Mouse (Mus musculus): ENCODE measurements around the gene Fam53a. TPM values are rescaled to one million over a fixed set of nuclear protein-coding genes. Genes with fewer than 3 reads are reported as not detected.
A peak's percentile ranks its signal among the peaks of the same experiment; 100 is the strongest.

Fam53a gene
- polyA plus RNA-seq, 1 experiment = 31.4 TPM

- Histone ChIP-seq H3ac (ENCODE audit: control insufficient read depth, insufficient read length, low read depth) (no peak overlapping the region), H3K79me3 (ENCODE audit: low read depth) (no peaks in the 10 kb centered on the region), H3K4me3 (ENCODE audit: insufficient read depth, poor library complexity, severe bottlenecking) (no peak overlapping the region), H3K36me3 (ENCODE audit: control insufficient read depth, insufficient read depth) (peaks cover 94% of the 10 kb centered on the region), H3K27me3 (ENCODE audit: control insufficient read depth, insufficient read depth, insufficient read length) (no peaks in the 10 kb centered on the region), H3K79me2 (ENCODE audit: control insufficient read depth, insufficient read depth) (peaks cover 8% of the 10 kb centered on the region)
- TF ChIP-seq CEBPB (IDR thresholded peaks at IDR 0.05; ENCODE audit: low read depth) (no peak), FOSL1 (IDR thresholded peaks at IDR 0.05; ENCODE audit: insufficient read depth, low read length, poor library complexity, severe bottlenecking) (no peak), USF1 (IDR thresholded peaks at IDR 0.05; ENCODE audit: low read depth) (no peak), MYOG (IDR thresholded peaks at IDR 0.05; ENCODE audit: control insufficient read depth, extremely low read depth, insufficient read length) (no peak), MAX (IDR thresholded peaks at IDR 0.05) (no peak), MYOD1 (IDR thresholded peaks at IDR 0.05; ENCODE audit: control insufficient read depth, insufficient read length, low read depth) (no peak), CTCF (IDR thresholded peaks at IDR 0.05; ENCODE audit: control insufficient read depth, insufficient read depth, insufficient read length) (no peak)
Observed at GRCm38 (mm10) chr5:33668223-33668622, 38.8 kb upstream of the Fam53a start.

GRCm38 (mm10) chr5:33658664-33659050 lies 29.2 kb upstream of the Fam53a start:
- peaks cover 54% of the 10 kb centered on the region for H3K36me3 ChIP-seq (ENCODE audit: control insufficient read depth, insufficient read depth)
- no peak for TF ChIP-seq USF1 (IDR thresholded peaks at IDR 0.05; ENCODE audit: low read depth)
- TF ChIP-seq MAX (IDR thresholded peaks at IDR 0.05) = no peak
- TF ChIP-seq MYOG (IDR thresholded peaks at IDR 0.05; ENCODE audit: control insufficient read depth, extremely low read depth, insufficient read length) = no peak
- TF ChIP-seq CEBPB (IDR thresholded peaks at IDR 0.05; ENCODE audit: low read depth) = no peak
- no peak for TF ChIP-seq MYOD1 (IDR thresholded peaks at IDR 0.05; ENCODE audit: control insufficient read depth, insufficient read length, low read depth)
- no peak for TF ChIP-seq CTCF (IDR thresholded peaks at IDR 0.05; ENCODE audit: control insufficient read depth, insufficient read depth, insufficient read length)
- TF ChIP-seq FOSL1 (IDR thresholded peaks at IDR 0.05; ENCODE audit: insufficient read depth, low read length, poor library complexity, severe bottlenecking) = no peak
- H3K4me3 ChIP-seq (ENCODE audit: insufficient read depth, poor library complexity, severe bottlenecking) = peak overlapping the region; percentile 97
- H3K79me3 ChIP-seq (ENCODE audit: low read depth) = peaks cover 45% of the 10 kb centered on the region
- no peaks in the 10 kb centered on the region for H3K27me3 ChIP-seq (ENCODE audit: control insufficient read depth, insufficient read depth, insufficient read length)
- H3ac ChIP-seq (ENCODE audit: control insufficient read depth, insufficient read length, low read depth) = peak overlapping the region; percentile 80
- peaks cover 85% of the 10 kb centered on the region for H3K79me2 ChIP-seq (ENCODE audit: control insufficient read depth, insufficient read depth)

GRCm38 (mm10) chr5:33657787-33658663 lies 28.6 kb upstream of the Fam53a start, which contains the start of the genes Tacc3 and Tmem129:
Gene Tacc3 (plus strand): TSS chr5:33658128.
Gene Tmem129 (minus strand): TSS chr5:33658416.
- Histone ChIP-seq H3K36me3 (ENCODE audit: control insufficient read depth, insufficient read depth) (peaks cover 53% of the 10 kb centered on the region), H3K4me3 (ENCODE audit: insufficient read depth, poor library complexity, severe bottlenecking) (peak within 1 kb of the TSS; percentile 97), H3K27me3 (ENCODE audit: control insufficient read depth, insufficient read depth, insufficient read length) (no peaks in the 10 kb centered on the region), H3K79me2 (ENCODE audit: control insufficient read depth, insufficient read depth) (peaks cover 81% of the 10 kb centered on the region), H3K79me3 (ENCODE audit: low read depth) (peaks cover 45% of the 10 kb centered on the region), H3ac (ENCODE audit: control insufficient read depth, insufficient read length, low read depth) (peak within 1 kb of the TSS; percentile 80)
- TF ChIP-seq MYOD1 (IDR thresholded peaks at IDR 0.05; ENCODE audit: control insufficient read depth, insufficient read length, low read depth) (no peak), CEBPB (IDR thresholded peaks at IDR 0.05; ENCODE audit: low read depth) (no peak), USF1 (IDR thresholded peaks at IDR 0.05; ENCODE audit: low read depth) (no peak), CTCF (IDR thresholded peaks at IDR 0.05; ENCODE audit: control insufficient read depth, insufficient read depth, insufficient read length) (no peak), FOSL1 (IDR thresholded peaks at IDR 0.05; ENCODE audit: insufficient read depth, low read length, poor library complexity, severe bottlenecking) (no peak), MYOG (IDR thresholded peaks at IDR 0.05; ENCODE audit: control insufficient read depth, extremely low read depth, insufficient read length) (no peak), MAX (IDR thresholded peaks at IDR 0.05) (peak; percentile 30)

- TF ChIP-seq MAX (IDR thresholded peaks at IDR 0.05) (no peak), MYOG (IDR thresholded peaks at IDR 0.05; ENCODE audit: control insufficient read depth, extremely low read depth, insufficient read length) (no peak), FOSL1 (IDR thresholded peaks at IDR 0.05; ENCODE audit: insufficient read depth, low read length, poor library complexity, severe bottlenecking) (no peak), MYOD1 (IDR thresholded peaks at IDR 0.05; ENCODE audit: control insufficient read depth, insufficient read length, low read depth) (no peak)
- peaks cover 47% of the 10 kb centered on the region for H3K36me3 ChIP-seq (ENCODE audit: control insufficient read depth, insufficient read depth)
- H3ac ChIP-seq (ENCODE audit: control insufficient read depth, insufficient read length, low read depth) = peak overlapping the region; percentile 72
Observed at GRCm38 (mm10) chr5:33657251-33657786, 27.9 kb upstream of the Fam53a start.

GRCm38 (mm10) chr5:33656739-33657138 lies 27.3 kb upstream of the Fam53a start:
- Histone ChIP-seq H3K79me2 (ENCODE audit: control insufficient read depth, insufficient read depth) (peaks cover 73% of the 10 kb centered on the region), H3K79me3 (ENCODE audit: low read depth) (peaks cover 46% of the 10 kb centered on the region), H3K36me3 (ENCODE audit: control insufficient read depth, insufficient read depth) (peaks cover 42% of the 10 kb centered on the region), H3K4me3 (ENCODE audit: insufficient read depth, poor library complexity, severe bottlenecking) (peak overlapping the region; percentile 97), H3ac (ENCODE audit: control insufficient read depth, insufficient read length, low read depth) (peak overlapping the region; percentile 72), H3K27me3 (ENCODE audit: control insufficient read depth, insufficient read depth, insufficient read length) (no peaks in the 10 kb centered on the region)
- TF ChIP-seq MYOD1 (IDR thresholded peaks at IDR 0.05; ENCODE audit: control insufficient read depth, insufficient read length, low read depth) = peak; percentile 24
- TF ChIP-seq CEBPB (IDR thresholded peaks at IDR 0.05; ENCODE audit: low read depth) = no peak

More at GRCm38 (mm10) chr5:33657251-33657786, 27.9 kb upstream of the Fam53a start:
- Histone ChIP-seq H3K27me3 (ENCODE audit: control insufficient read depth, insufficient read depth, insufficient read length) (no peaks in the 10 kb centered on the region), H3K79me3 (ENCODE audit: low read depth) (peaks cover 45% of the 10 kb centered on the region), H3K4me3 (ENCODE audit: insufficient read depth, poor library complexity, severe bottlenecking) (peak overlapping the region; percentile 97), H3K79me2 (ENCODE audit: control insufficient read depth, insufficient read depth) (peaks cover 75% of the 10 kb centered on the region)

Measured in C2C12 (cell line).